Mouse (Mus musculus) hindbrain, embryonic 12.5 days (tissue): Measurements from ENCODE around the gene Ifitm2. TPM values are rescaled to one million over a fixed set of nuclear protein-coding genes. Genes with fewer than 3 reads are reported as not detected.
A peak's percentile ranks its signal among the peaks of the same experiment; 100 is the strongest.

Experiments
- ATAC-seq: fragments of 200-750 bp; cut with Nextera tagmentation; 2 replicates; pipeline ENCODE4 v1.8.0; 2017; ENCODE audit warnings: moderate TSS enrichment; ENCODE audit not compliant: low FRiP score
- H3K27ac ChIP-seq: fragments of 300-500 bp; sonication (generic); 2 replicates; pipeline ENCODE4 v1.5.1; 2016; ENCODE audit warnings: mild to moderate bottlenecking
- H3K27me3 ChIP-seq: fragments of 300-500 bp; sonication (generic); 2 replicates; pipeline ENCODE4 v1.6.1; 2016; ENCODE audit warnings: mild to moderate bottlenecking
- H3K36me3 ChIP-seq: fragments of 300-500 bp; sonication (generic); 2 replicates; pipeline ENCODE4 v1.6.1; 2016; ENCODE audit warnings: mild to moderate bottlenecking
- H3K4me1 ChIP-seq: fragments of 300-500 bp; sonication (generic); 2 replicates; pipeline ENCODE4 v1.6.1; 2016
- H3K4me2 ChIP-seq: fragments of 300-500 bp; sonication (generic); replicated peaks from 2 replicates; pipeline ENCODE4 v1.6.1; 2016; ENCODE audit warnings: mild to moderate bottlenecking
- H3K4me3 ChIP-seq: fragments of 300-500 bp; sonication (generic); 2 replicates; pipeline ENCODE4 v1.5.1; 2016; ENCODE audit warnings: mild to moderate bottlenecking
- H3K9ac ChIP-seq: fragments of 300-500 bp; sonication (generic); 2 replicates; pipeline ENCODE4 v1.6.1; 2016; ENCODE audit warnings: mild to moderate bottlenecking, moderate library complexity
- H3K9me3 ChIP-seq: fragments of 300-500 bp; sonication (generic); replicated peaks from 2 replicates; pipeline ENCODE4 v1.6.1; 2016; ENCODE audit warnings: mild to moderate bottlenecking
- WGBS: fragments of 180-500 bp; shearing (Covaris S2); methylation state at CpG from one replicate; pipeline ENCODE4 v1.1.7; 2016; 5-methylcytosine and 5-hydroxymethylcytosine counted together
- polyA plus RNA-seq: library from polyadenylated mRNA; unstranded; fragments of >200 nt; fragmentation: Nextera tagmentation; extraction: Ambion mirVana; gene quantifications from 2 replicates; pipeline ENCODE4 v1.2.1, GENCODE M21; 2016

Ifitm2 gene
- polyA plus RNA-seq, 1 experiment from 2014 or later, result 340 TPM

- Histone ChIP-seq H3K36me3 (no peaks in the 10 kb centered on the region), H3K4me2 (no peak overlapping the region), H3K9ac (no peak overlapping the region), H3K4me1 (peaks cover 20% of the 10 kb centered on the region), H3K4me3 (no peak overlapping the region), H3K9me3 (no peaks in the 10 kb centered on the region), H3K27me3 (peaks cover 3% of the 10 kb centered on the region; the same call in 1 of the 2 replicates), H3K27ac (no peak overlapping the region)
- no peak for ATAC-seq
- 43% methylated on average over 3 of the region's 3 CpGs for WGBS
These were observed 17.4 kb downstream of the Ifitm2 start for GRCm38 (mm10) chr7:140938436-140938835.

GRCm38 (mm10) chr7:140927181-140927580 is 28.6 kb downstream of the Ifitm2 start:
- ATAC-seq, result no peak
- H3K4me2 ChIP-seq, result no peak overlapping the region
- H3K36me3 ChIP-seq, result no peaks in the 10 kb centered on the region
- no peak overlapping the region for H3K9ac ChIP-seq
- H3K4me1 ChIP-seq, result peaks cover 13% of the 10 kb centered on the region
- H3K4me3 ChIP-seq, result no peak overlapping the region
- no peak overlapping the region for H3K27ac ChIP-seq
- no peaks in the 10 kb centered on the region for H3K9me3 ChIP-seq
- whole genome bisulfite sequencing, result 79% methylated on average over 6 of the region's 6 CpGs
- H3K27me3 ChIP-seq, result peaks cover 41% of the 10 kb centered on the region

GRCm38 (mm10) chr7:140923070-140923775 is 32.6 kb downstream of the Ifitm2 start:
- Histone ChIP-seq H3K9me3 (no peaks in the 10 kb centered on the region), H3K4me1 (peaks cover 17% of the 10 kb centered on the region), H3K27ac (no peak overlapping the region), H3K4me3 (peak overlapping the region; percentile 37), H3K36me3 (no peaks in the 10 kb centered on the region), H3K9ac (peak overlapping the region; percentile 44), H3K27me3 (peaks cover 76% of the 10 kb centered on the region), H3K4me2 (peak overlapping the region; percentile 87)
- 19% methylated on average over 30 of the region's 30 CpGs for WGBS
- no peak for ATAC-seq

- Histone ChIP-seq H3K36me3 (no peaks in the 10 kb centered on the region), H3K4me2 (peak overlapping the region; percentile 87), H3K27me3 (peaks cover 83% of the 10 kb centered on the region), H3K4me1 (peaks cover 17% of the 10 kb centered on the region), H3K9me3 (no peaks in the 10 kb centered on the region), H3K9ac (peak overlapping the region; percentile 44), H3K27ac (no peak overlapping the region), H3K4me3 (peak overlapping the region; percentile 37)
- under 1% methylated on average over 49 of the region's 49 CpGs for WGBS
- no peak for ATAC-seq
These were observed 33.3 kb downstream of the Ifitm2 start for GRCm38 (mm10) chr7:140922398-140923069.

- Histone ChIP-seq H3K9me3 (no peaks in the 10 kb centered on the region), H3K27ac (no peak overlapping the region), H3K36me3 (no peaks in the 10 kb centered on the region), H3K4me2 (peak overlapping the region; percentile 87; the same call in 1 of the 2 replicates), H3K27me3 (peaks cover 82% of the 10 kb centered on the region), H3K4me3 (no peak overlapping the region), H3K4me1 (peaks cover 17% of the 10 kb centered on the region), H3K9ac (no peak overlapping the region)
- ATAC-seq, result no peak
- WGBS, result 27% methylated on average over 22 of the region's 22 CpGs
These were observed 34.4 kb downstream of the Ifitm2 start for GRCm38 (mm10) chr7:140921225-140921975.

- H3K9me3 ChIP-seq, result no peaks in the 10 kb centered on the region
- peak within 1 kb of the TSS; percentile 87; the same call in 1 of the 2 replicates for H3K4me2 ChIP-seq
- 80% methylated on average over 8 of the region's 8 CpGs for WGBS
- H3K27ac ChIP-seq, result no peak within 1 kb of the TSS
- no peaks in the 10 kb centered on the region for H3K36me3 ChIP-seq
- no peak within 1 kb of the TSS for H3K4me3 ChIP-seq
- H3K4me1 ChIP-seq, result peaks cover 17% of the 10 kb centered on the region
- no peak within 1 kb of the TSS for H3K9ac ChIP-seq
- ATAC-seq, result no peak
- peaks cover 78% of the 10 kb centered on the region for H3K27me3 ChIP-seq
These were observed 35.3 kb downstream of the Ifitm2 start, which contains the start of gene Nlrp6 for GRCm38 (mm10) chr7:140920418-140921029. Nlrp6 (plus strand) TSS chr7:140920902.

GRCm38 (mm10) chr7:140919911-140920310 is 35.9 kb downstream of the Ifitm2 start:
- WGBS, result 76% methylated on average over 4 of the region's 4 CpGs
- H3K36me3 ChIP-seq, result no peaks in the 10 kb centered on the region
- no peak for ATAC-seq
- H3K9ac ChIP-seq, result no peak overlapping the region
- H3K4me1 ChIP-seq, result peaks cover 17% of the 10 kb centered on the region
- H3K27ac ChIP-seq, result no peak overlapping the region
- H3K4me2 ChIP-seq, result no peak overlapping the region
- H3K4me3 ChIP-seq, result no peak overlapping the region
- peaks cover 73% of the 10 kb centered on the region for H3K27me3 ChIP-seq
- no peaks in the 10 kb centered on the region for H3K9me3 ChIP-seq

GRCm38 (mm10) chr7:140914031-140914690 is 41.6 kb downstream of the Ifitm2 start:
- no peak for ATAC-seq
- Histone ChIP-seq H3K4me2 (no peak overlapping the region), H3K36me3 (no peaks in the 10 kb centered on the region), H3K4me1 (no peaks in the 10 kb centered on the region), H3K27ac (no peak overlapping the region), H3K27me3 (peaks cover 15% of the 10 kb centered on the region), H3K9me3 (no peaks in the 10 kb centered on the region), H3K9ac (no peak overlapping the region), H3K4me3 (no peak overlapping the region)
- 84% methylated on average over 8 of the region's 8 CpGs for WGBS

GRCm38 (mm10) chr7:140912846-140913482 is 42.8 kb downstream of the Ifitm2 start:
- peaks cover 4% of the 10 kb centered on the region; the same call in 1 of the 2 replicates for H3K4me1 ChIP-seq
- H3K36me3 ChIP-seq, result no peaks in the 10 kb centered on the region
- no peak overlapping the region for H3K4me2 ChIP-seq
- H3K9me3 ChIP-seq, result no peaks in the 10 kb centered on the region
- no peak overlapping the region for H3K4me3 ChIP-seq
- ATAC-seq, result no peak
- H3K27me3 ChIP-seq, result peaks cover 7% of the 10 kb centered on the region
- no peak overlapping the region for H3K27ac ChIP-seq
- no peak overlapping the region for H3K9ac ChIP-seq
- 64% methylated on average over 5 of the region's 5 CpGs for WGBS

- 0 out of 2 replicates have a peak, but pooled peaks cover under 1% of the 10 kb centered on the region for H3K27me3 ChIP-seq
- 75% methylated on average over 3 of the region's 3 CpGs for WGBS
- H3K36me3 ChIP-seq, result no peaks in the 10 kb centered on the region
- H3K9ac ChIP-seq, result no peak overlapping the region
- no peak overlapping the region for H3K4me2 ChIP-seq
- H3K27ac ChIP-seq, result no peak overlapping the region
- H3K9me3 ChIP-seq, result no peaks in the 10 kb centered on the region
- ATAC-seq, result no peak
- no peak overlapping the region for H3K4me3 ChIP-seq
- peaks cover 4% of the 10 kb centered on the region; the same call in 1 of the 2 replicates for H3K4me1 ChIP-seq
These were observed 43.5 kb downstream of the Ifitm2 start for GRCm38 (mm10) chr7:140912293-140912692.

GRCm38 (mm10) chr7:140908634-140909107 is 47.1 kb downstream of the Ifitm2 start:
- WGBS, result 1% methylated on average over 19 of the region's 19 CpGs
- ATAC-seq, result peak; percentile 56
- peak overlapping the region; percentile 39; the same call in 1 of the 2 replicates for H3K9ac ChIP-seq

More at GRCm38 (mm10) chr7:140908634-140909107, 47.1 kb downstream of the Ifitm2 start:
- no peak overlapping the region for H3K27ac ChIP-seq
- H3K27me3 ChIP-seq, result no peaks in the 10 kb centered on the region
- H3K4me1 ChIP-seq, result peaks cover 4% of the 10 kb centered on the region; the same call in 1 of the 2 replicates
- H3K36me3 ChIP-seq, result no peaks in the 10 kb centered on the region
- peak overlapping the region; percentile 76 for H3K4me2 ChIP-seq
- H3K9me3 ChIP-seq, result no peaks in the 10 kb centered on the region
- peak overlapping the region; percentile 35 for H3K4me3 ChIP-seq
